Mouse (Mus musculus): ENCODE measurements around the gene Gstt4.

The Gstt4 gene

GRCm38 (mm10) chr10:75835761-75836531 lies 13.6 kb upstream of the Gstt4 start:
- no peak for DNase-seq (ENCODE audit: low spot score)

- no peak for DNase-seq (ENCODE audit: low spot score)
Measured at GRCm38 (mm10) chr10:75835307-75835706, 13.0 kb upstream of the Gstt4 start.

DNA sequence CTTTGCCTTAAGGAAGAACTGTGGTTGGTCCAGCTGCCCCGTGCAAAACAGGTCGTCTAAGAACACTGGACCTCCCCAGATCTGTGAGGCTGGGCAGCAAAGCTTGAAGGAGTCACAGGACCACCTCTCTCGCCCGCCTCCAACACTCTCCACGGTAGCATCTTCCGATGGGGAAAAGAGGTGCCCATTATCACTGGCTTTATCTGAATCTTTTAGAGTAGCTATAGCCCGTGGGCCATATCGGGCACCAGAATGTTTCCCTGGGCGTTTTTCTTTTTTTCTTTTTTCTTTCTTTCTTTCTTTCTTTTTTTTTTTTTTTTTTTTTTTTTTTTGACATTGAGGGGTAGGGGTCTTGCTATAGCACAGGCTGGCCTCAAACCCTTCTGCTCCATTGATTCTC lies 12.4 kb upstream of the Gstt4 start:
- no peak for DNase-seq (ENCODE audit: low spot score)

DNA sequence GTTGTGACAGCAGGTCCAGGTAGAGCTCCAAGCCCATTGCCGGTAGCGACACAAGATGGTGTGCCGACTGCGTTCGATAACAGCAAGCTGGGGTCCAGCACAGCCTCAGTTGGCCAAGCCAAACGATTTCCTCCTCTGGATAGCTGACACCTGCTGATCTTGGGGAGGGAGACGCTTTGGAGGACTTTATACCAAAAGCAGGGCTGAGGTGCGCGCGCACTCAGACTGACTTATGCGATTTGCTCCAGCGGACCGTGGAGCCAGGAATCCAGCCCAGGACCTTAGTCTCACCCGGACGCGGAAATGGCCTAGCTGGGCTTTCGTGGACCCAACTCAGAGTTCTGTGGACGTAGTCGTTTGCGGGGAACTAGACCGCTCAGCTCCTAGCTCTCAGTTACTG lies 11.9 kb upstream of the Gstt4 start:
- no peak for DNase-seq (ENCODE audit: low spot score)

DNA sequence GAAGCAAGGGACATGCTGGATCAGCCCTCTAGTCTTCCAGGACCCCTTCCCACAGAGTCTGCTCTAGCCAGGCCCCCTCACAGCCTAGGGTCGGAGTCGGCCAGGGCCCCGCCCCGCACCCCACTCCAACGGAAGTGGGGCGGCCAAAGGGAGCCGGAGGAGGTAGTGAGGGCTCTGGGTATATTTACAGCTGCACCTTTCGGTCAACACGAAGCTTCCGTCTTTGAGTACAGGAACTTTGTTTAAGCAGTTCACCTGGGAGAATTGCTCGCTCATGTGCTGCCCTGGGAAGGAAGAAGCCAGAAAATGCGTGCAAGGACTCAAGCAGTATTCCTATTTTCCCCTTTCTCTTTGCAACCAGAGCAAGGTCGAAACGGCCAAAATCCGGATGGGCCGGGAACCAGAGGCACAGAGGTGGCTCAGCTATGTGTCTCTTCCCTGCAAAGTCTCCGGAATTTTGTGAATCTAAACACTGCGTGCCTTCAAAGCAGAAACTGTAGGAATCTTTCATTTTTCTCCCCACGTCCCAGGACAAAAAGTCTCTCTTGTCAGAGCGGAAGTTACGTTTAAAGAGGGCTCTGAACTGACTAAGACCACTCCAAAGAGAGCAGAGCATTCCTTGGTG lies 11.2 kb upstream of the Gstt4 start:
- no peak for DNase-seq (ENCODE audit: low spot score)

DNA sequence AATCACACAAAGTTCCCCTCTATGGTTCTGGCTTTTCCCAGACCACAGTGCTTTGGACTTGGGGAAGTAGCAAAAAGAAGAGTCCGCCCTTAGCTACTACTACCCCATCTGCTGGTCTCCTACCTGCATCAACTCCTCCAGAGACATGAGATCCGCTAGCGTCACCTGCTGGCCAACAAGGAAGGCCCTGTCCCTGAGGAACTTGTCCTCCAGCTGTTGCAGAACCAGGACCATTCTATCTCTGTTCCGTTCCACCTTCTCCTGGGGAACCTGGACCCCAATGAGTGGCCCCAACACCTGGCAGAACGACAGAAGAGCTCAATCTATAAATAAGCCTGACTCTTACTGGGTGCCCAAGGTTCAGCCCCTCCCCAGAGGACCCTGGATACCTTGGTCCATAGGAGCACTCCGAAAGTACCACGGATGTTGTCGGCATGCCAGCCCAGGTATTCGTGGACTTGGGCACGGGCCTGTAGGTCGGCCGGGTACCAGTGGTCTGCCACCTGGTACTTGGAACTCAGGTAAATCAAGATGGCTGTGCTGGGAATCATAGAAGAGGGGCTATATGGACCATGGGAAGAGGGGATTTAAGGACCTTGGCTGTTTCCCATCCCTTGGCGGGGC lies 10.0 kb upstream of the Gstt4 start:
- DNase-seq (ENCODE audit: low spot score): no peak

GRCm38 (mm10) chr10:75830275-75830670 lies 7.9 kb upstream of the Gstt4 start:
- DNase-seq (ENCODE audit: low spot score): no peak

GRCm38 (mm10) chr10:75829529-75830274 lies 7.4 kb upstream of the Gstt4 start:
- DNase-seq (ENCODE audit: low spot score): no peak

DNA sequence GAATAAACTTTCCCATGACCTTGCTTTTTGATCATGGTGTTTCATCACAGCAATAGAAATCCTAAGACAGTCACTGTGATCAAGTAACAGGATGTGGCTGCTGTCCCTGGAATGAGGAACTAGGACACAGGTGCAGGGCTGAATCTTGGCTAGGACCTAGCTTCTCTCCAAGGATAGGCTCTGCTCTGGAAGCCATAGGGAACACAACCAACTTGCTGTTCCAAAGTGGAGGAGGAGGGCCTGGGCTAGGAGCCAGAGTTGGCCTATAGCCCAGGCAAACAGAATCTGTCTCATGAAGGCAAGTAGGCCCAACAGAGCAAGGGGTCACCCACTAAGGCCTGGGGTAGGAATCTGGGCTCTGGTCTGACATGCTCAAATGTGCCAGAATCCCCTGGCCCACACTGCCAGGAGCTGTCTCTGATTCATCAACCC lies 6.2 kb upstream of the Gstt4 start:
- DNase-seq (ENCODE audit: low spot score): no peak

DNA sequence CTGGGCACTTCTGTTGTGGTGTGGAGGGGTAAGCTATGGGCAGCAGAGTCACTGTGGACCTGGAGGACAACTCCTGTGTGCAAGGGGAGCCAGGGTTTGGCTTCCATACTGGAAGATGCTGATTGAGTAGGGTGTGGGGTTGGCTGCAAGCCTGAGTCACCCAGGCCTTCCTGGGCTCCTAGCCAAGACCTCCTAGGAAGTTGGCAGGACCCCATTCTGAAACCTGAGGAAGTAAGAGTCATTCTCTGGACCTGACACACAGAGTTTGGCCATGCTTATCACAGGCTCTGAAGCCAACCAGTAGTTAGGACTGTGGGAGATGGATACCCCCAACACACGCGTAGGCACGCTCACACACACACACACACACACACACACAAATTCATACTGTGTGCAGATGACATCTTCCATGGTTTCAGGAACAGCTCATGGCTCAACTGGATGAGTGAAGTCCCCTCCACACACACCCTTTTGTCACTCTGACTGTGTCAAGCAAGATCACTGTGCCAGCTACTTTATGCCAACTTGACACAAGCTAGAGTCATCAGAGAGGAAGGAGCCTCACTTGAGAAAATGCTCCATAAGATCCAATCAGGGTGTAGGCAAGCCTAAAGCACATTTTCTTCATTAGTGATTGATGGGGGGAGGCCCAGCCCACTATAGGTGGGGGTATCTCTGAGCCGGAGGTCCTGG lies 5.5 kb upstream of the Gstt4 start:
- no peak for DNase-seq (ENCODE audit: low spot score)

DNA sequence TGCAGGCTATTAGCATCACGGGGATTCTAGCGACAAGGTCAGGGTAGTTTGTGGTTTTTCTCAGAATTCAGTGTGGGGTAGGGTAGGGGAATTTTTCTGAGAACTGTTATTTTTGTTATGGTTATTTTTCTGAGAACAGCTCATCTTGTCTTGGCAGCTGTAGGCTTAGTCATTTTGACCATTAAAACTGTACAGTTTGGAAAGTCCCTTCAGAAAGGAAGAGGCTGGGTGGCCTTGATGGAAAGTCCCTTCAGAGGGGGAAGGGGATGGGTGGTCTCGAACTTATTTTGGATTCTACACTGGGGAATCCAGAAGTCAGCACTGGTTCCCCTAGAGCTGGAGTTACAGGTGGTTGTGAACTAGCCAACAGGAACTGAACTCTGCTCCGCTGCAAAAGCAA lies 2.2 kb upstream of the Gstt4 start:
- no peak for DNase-seq (ENCODE audit: low spot score)

DNA sequence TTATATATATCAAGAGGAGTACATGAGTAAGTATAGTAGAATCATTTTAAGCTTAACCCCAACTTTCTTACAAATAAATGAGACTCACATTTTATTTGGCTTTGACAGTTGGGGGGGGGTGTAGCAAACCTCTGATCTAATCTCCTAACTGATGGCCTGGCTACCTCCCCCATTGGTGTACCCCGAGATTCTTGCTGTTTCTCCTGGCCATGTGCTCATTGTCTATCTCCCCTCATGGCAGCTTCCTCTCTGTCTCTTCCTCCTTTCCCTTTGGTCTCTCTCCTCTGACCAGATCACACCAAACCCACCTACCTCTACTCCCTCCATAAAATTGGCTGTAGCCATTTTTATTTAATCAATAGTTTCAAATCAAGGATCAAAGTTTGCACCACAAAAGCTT lies 1.4 kb upstream of the Gstt4 start:
- DNase-seq (ENCODE audit: low spot score): no peak

- DNase-seq (ENCODE audit: low spot score): no peak
Measured at GRCm38 (mm10) chr10:75819882-75820281, 2.5 kb downstream of the Gstt4 start.

DNA sequence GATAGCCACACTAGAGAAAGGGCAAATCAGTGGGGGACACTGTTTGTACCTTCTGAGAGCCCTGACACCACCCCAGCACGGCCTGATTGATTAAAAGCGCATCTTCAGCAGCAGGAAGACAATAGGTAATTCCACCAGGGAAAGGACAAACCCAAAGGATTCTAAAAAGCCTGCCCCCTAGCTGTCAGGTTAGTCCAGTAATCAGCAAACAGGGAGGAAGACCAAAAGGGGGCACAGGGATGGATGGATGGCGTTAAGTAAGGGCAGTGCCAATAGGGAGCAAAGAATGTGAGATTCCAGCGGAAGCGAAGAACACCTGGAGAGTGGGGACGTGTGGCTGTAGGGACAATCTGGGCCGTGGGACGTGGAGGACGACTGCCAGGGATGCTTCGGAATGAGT lies 3.7 kb downstream of the Gstt4 start:
- no peak for DNase-seq (ENCODE audit: low spot score)

DNA sequence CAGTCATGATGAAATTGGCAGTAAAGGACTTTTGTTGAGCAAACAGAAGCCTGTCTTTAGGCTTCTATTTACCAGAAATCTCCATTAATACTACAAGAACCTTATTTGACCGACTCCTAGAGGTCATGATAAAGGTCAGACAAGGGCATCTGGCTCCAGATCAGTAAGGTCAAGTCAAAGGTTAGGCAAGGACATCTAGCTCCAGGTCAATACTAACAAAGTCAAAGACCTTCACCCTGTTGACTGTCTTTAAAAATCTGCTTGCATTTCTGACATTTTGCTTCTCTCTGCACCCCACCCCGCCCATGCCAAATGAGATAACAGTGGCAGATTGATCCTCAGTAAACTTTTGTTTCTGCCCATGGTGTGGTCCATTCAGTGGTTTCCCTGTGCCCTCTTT lies 18.1 kb downstream of the Gstt4 start:
- DNase-seq (ENCODE audit: low spot score): no peak

DNA sequence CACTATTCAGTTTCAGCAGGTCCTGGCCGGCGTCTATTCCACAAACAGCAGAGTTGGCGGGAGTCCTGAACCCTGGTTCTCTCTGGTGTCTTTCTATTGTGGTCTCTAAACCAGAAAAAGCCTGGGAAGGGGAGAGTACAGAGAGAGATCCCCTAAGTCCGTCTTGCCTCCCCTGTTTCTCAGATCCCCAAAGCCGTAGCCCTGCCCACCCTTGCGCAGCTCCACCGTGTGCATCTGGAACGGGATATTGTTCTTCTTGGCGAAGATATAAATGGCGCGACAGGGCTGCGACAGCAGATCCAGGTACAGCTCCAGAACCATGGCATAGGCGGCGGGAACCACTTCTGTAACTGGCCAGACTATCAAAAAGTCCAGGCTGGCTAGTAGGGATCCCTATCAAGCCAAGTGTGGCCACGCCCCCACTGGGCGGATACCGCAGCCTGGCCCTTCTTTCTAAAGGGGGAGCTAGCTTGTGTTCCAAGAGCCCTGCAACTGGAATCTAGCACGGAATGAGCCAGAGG lies 24.1 kb downstream of the Gstt4 start, which contains the start of gene Gstt1:
Gene Gstt1, minus strand, starts transcription at position 409 of the 521 bp plus-strand sequence.
- no peak for DNase-seq (ENCODE audit: low spot score)

DNA sequence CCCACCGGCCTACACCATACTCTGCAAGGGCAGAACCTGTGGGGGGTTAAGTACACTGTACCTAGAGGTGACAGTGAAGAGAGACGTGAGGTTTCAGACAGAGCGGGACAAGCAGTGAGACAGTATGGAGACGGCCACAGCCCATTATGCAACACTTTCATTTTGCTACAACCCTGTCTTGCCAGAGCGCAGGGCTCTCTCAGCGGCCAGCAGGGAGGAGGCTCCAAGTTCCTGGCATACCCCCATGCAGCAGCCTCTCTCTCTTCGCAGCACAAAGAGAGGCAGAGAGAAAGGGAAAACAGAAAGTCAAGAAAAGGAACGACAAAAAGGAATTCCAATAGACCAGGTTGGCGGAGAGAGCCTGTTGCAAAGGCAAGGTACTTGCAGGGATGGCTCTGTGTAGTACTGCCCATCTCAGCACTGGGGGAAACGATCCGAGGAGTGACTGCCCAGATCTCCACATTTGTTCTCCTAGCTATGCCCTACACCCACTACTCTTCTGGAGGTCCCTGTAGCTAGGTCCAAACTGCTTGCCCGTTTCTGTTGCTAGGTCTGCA lies 24.6 kb downstream of the Gstt4 start:
- no peak for DNase-seq (ENCODE audit: low spot score)

- DNase-seq (ENCODE audit: low spot score): no peak
Measured at GRCm38 (mm10) chr10:75796731-75797516, 25.4 kb downstream of the Gstt4 start.

DNA sequence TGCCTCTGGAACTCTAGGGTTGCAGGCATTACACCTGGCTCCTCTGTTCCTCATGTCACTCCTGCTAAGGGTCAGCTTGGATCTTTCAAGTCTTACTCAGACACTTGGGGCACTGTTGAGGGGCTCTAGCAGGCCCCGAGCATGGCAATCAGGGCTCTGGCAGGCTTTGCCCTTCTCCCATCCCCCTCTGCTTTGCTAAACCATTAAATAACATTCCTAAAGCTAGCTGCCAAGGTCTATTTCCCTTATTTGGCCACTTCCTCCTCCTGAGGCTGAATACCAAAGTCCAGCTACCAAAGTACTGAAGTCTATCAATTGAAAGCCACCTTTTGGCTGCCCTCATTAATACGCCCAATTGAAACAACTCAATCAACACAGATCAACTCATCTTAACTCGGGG lies 27.5 kb downstream of the Gstt4 start:
- DNase-seq (ENCODE audit: low spot score): no peak

DNA sequence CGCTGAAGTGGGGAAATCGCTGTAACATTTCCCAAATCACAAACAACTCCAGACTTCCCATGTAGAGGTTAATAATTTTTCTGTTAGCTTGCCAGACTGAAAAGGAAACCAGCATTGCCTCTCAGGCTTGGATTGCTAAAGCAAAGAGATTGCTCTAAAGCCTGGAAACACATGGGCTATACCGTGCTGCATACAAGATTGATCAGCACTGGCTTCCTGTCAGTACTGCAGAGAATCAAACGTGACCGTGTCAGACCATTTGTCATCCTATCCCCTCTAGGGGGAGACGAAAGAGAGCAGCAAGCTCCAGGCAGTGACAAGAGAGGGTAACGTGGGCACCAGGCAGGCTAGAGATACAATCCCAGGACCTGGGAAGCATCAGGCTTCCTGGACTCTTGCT lies 31.6 kb downstream of the Gstt4 start:
- DNase-seq (ENCODE audit: low spot score): no peak

DNA sequence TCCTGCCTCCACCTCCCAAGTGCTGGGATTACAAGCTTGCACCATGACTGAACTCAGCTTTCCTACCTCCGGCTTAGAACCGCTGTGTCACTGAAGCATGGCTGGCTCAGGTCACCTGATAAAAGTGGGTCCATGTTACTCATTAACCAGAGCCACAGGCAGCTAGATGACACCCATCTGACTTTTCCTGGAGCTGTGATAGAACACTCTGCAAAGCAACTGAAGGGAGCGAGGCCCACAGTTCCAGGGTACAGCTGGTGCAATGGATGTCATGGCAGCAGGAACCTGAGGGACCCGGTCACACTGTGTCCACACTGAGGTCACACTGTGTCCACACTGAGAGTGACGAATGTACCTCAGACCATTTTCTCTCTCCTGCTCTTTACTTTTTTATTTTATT lies 32.5 kb downstream of the Gstt4 start:
- DNase-seq (ENCODE audit: low spot score): no peak

Measured in urinary bladder, postnatal 10 days (tissue).